Mouse (Mus musculus): ENCODE results near the gene Gm27029. TPM values are rescaled to one million over a fixed set of nuclear protein-coding genes. Genes with fewer than 3 reads are reported as not detected.
A peak's percentile ranks its signal among the peaks of the same experiment; 100 is the strongest.
"Not testable (repeated sequence)": the region's sequence is repeated elsewhere in the genome, so short reads cannot be mapped to it uniquely, and the experiment has no call there.

Gm27029 gene
- 3.6 and 3.7 TPM in 2 replicates for polyA plus RNA-seq (2012)

GRCm38 (mm10) chr11:101424105-101424851, at the start of gene Gm27029:
TSS of gene Gm27029 (minus strand) at chr11:101424796.
- H3K27me3 ChIP-seq (ENCODE audit: control insufficient read depth) = peaks cover 8% of the 10 kb centered on the region; the same call in 1 of the 2 replicates
- no peaks in the 10 kb centered on the region for H3K9me3 ChIP-seq (ENCODE audit: control insufficient read depth, low read length)
- H3K36me3 ChIP-seq (ENCODE audit: control insufficient read depth) = peaks cover 9% of the 10 kb centered on the region
- TF ChIP-seq GATA1 (IDR thresholded peaks at IDR 0.05; ENCODE audit: low read length) (no peak), TAL1 (IDR thresholded peaks at IDR 0.05; ENCODE audit: low read length) (no peak)
- H3K4me3 ChIP-seq (replicated peaks) = peak within 1 kb of the TSS; percentile 81
- H3K4me1 ChIP-seq (ENCODE audit: control insufficient read depth) = peaks cover 41% of the 10 kb centered on the region

- Histone ChIP-seq H3K36me3 (ENCODE audit: control insufficient read depth) (no peaks in the 10 kb centered on the region), H3K27me3 (ENCODE audit: control insufficient read depth) (peaks cover 42% of the 10 kb centered on the region), H3K4me3 (replicated peaks) (no peak overlapping the region), H3K4me1 (ENCODE audit: control insufficient read depth) (peaks cover 2% of the 10 kb centered on the region; the same call in 1 of the 2 replicates), H3K9me3 (ENCODE audit: control insufficient read depth, low read length) (no peaks in the 10 kb centered on the region)
- no peak for TF ChIP-seq GATA1 (IDR thresholded peaks at IDR 0.05; ENCODE audit: low read length)
- TF ChIP-seq TAL1 (IDR thresholded peaks at IDR 0.05; ENCODE audit: low read length) = no peak
These were observed 49.7 kb upstream of the Gm27029 start for GRCm38 (mm10) chr11:101474298-101474697.

- not testable (repeated sequence) for H3K4me3 ChIP-seq (replicated peaks); H3K9me3 ChIP-seq (ENCODE audit: control insufficient read depth, low read length); H3K36me3 ChIP-seq (ENCODE audit: control insufficient read depth); H3K4me1 ChIP-seq (ENCODE audit: control insufficient read depth)
- H3K27me3 ChIP-seq (ENCODE audit: control insufficient read depth) = peaks cover 42% of the 10 kb centered on the region
These were observed 49.1 kb upstream of the Gm27029 start for GRCm38 (mm10) chr11:101473686-101474085.

GRCm38 (mm10) chr11:101472336-101472735, 47.7 kb upstream of the Gm27029 start:
- H3K4me3 ChIP-seq (replicated peaks) = no peak overlapping the region
- H3K27me3 ChIP-seq (ENCODE audit: control insufficient read depth) = peaks cover 56% of the 10 kb centered on the region
- no peaks in the 10 kb centered on the region for H3K9me3 ChIP-seq (ENCODE audit: control insufficient read depth, low read length)
- H3K36me3 ChIP-seq (ENCODE audit: control insufficient read depth) = no peaks in the 10 kb centered on the region
- TF ChIP-seq TAL1 (IDR thresholded peaks at IDR 0.05; ENCODE audit: low read length) = no peak
- no peak for TF ChIP-seq GATA1 (IDR thresholded peaks at IDR 0.05; ENCODE audit: low read length)
- H3K4me1 ChIP-seq (ENCODE audit: control insufficient read depth) = peaks cover 16% of the 10 kb centered on the region

- Histone ChIP-seq H3K27me3 (ENCODE audit: control insufficient read depth) (peaks cover 60% of the 10 kb centered on the region), H3K4me1 (ENCODE audit: control insufficient read depth) (peaks cover 20% of the 10 kb centered on the region), H3K4me3 (replicated peaks) (no peak overlapping the region), H3K36me3 (ENCODE audit: control insufficient read depth) (no peaks in the 10 kb centered on the region), H3K9me3 (ENCODE audit: control insufficient read depth, low read length) (no peaks in the 10 kb centered on the region)
- no peak for TF ChIP-seq GATA1 (IDR thresholded peaks at IDR 0.05; ENCODE audit: low read length)
- TF ChIP-seq TAL1 (IDR thresholded peaks at IDR 0.05; ENCODE audit: low read length) = no peak
These were observed 47.3 kb upstream of the Gm27029 start for GRCm38 (mm10) chr11:101471926-101472325.

GRCm38 (mm10) chr11:101470206-101470605, 45.6 kb upstream of the Gm27029 start:
- Histone ChIP-seq H3K9me3 (ENCODE audit: control insufficient read depth, low read length) (no peaks in the 10 kb centered on the region), H3K4me1 (ENCODE audit: control insufficient read depth) (peaks cover 36% of the 10 kb centered on the region), H3K36me3 (ENCODE audit: control insufficient read depth) (no peaks in the 10 kb centered on the region), H3K4me3 (replicated peaks) (no peak overlapping the region), H3K27me3 (ENCODE audit: control insufficient read depth) (peaks cover 77% of the 10 kb centered on the region)
- TF ChIP-seq GATA1 (IDR thresholded peaks at IDR 0.05; ENCODE audit: low read length) (no peak), TAL1 (IDR thresholded peaks at IDR 0.05; ENCODE audit: low read length) (no peak)

GRCm38 (mm10) chr11:101469155-101469554, 44.6 kb upstream of the Gm27029 start:
- no peak overlapping the region for H3K4me3 ChIP-seq (replicated peaks)

GRCm38 (mm10) chr11:101468731-101469130, 44.1 kb upstream of the Gm27029 start:
- TF ChIP-seq GATA1 (IDR thresholded peaks at IDR 0.05; ENCODE audit: low read length) (no peak), TAL1 (IDR thresholded peaks at IDR 0.05; ENCODE audit: low read length) (no peak)
- H3K27me3 ChIP-seq (ENCODE audit: control insufficient read depth) = peaks cover 92% of the 10 kb centered on the region

More at GRCm38 (mm10) chr11:101469155-101469554, 44.6 kb upstream of the Gm27029 start:
- no peak for TF ChIP-seq GATA1 (IDR thresholded peaks at IDR 0.05; ENCODE audit: low read length)
- TF ChIP-seq TAL1 (IDR thresholded peaks at IDR 0.05; ENCODE audit: low read length) = no peak
- Histone ChIP-seq H3K9me3 (ENCODE audit: control insufficient read depth, low read length) (no peaks in the 10 kb centered on the region), H3K36me3 (ENCODE audit: control insufficient read depth) (no peaks in the 10 kb centered on the region), H3K4me1 (ENCODE audit: control insufficient read depth) (peaks cover 44% of the 10 kb centered on the region), H3K27me3 (ENCODE audit: control insufficient read depth) (peaks cover 88% of the 10 kb centered on the region)

GRCm38 (mm10) chr11:101468263-101468688, 43.7 kb upstream of the Gm27029 start:
- TF ChIP-seq TAL1 (IDR thresholded peaks at IDR 0.05; ENCODE audit: low read length) (no peak), GATA1 (IDR thresholded peaks at IDR 0.05; ENCODE audit: low read length) (no peak)
- H3K9me3 ChIP-seq (ENCODE audit: control insufficient read depth, low read length) = no peaks in the 10 kb centered on the region
- H3K4me3 ChIP-seq (replicated peaks) = peak overlapping the region; percentile 62
- peaks cover 96% of the 10 kb centered on the region for H3K27me3 ChIP-seq (ENCODE audit: control insufficient read depth)
- no peaks in the 10 kb centered on the region for H3K36me3 ChIP-seq (ENCODE audit: control insufficient read depth)
- peaks cover 51% of the 10 kb centered on the region for H3K4me1 ChIP-seq (ENCODE audit: control insufficient read depth)

More at GRCm38 (mm10) chr11:101468731-101469130, 44.1 kb upstream of the Gm27029 start:
- Histone ChIP-seq H3K4me1 (ENCODE audit: control insufficient read depth) (peaks cover 47% of the 10 kb centered on the region), H3K4me3 (replicated peaks) (peak overlapping the region; percentile 62), H3K36me3 (ENCODE audit: control insufficient read depth) (no peaks in the 10 kb centered on the region), H3K9me3 (ENCODE audit: control insufficient read depth, low read length) (no peaks in the 10 kb centered on the region)
